Mouse (Mus musculus) cortical plate, adult 2 months (tissue): ENCODE measurements around the gene Ptprm. TPM values are rescaled to one million over a fixed set of nuclear protein-coding genes. Genes with fewer than 3 reads are reported as not detected.

ENCODE experiments used
- H3K27ac ChIP-seq: fragments of 200-500 bp; 2 replicates; pipeline ENCODE4 v1.5.1; 2012; ENCODE audit warnings: low read length, control low read depth, inconsistent platforms; ENCODE audit not compliant: insufficient read depth
- H3K4me1 ChIP-seq: fragments of 200-500 bp; 2 replicates; pipeline ENCODE4 v1.6.1; 2011; ENCODE audit warnings: low read length; ENCODE audit not compliant: control insufficient read depth, insufficient read depth
- H3K4me3 ChIP-seq: fragments of 200-500 bp; 2 replicates; pipeline ENCODE4 v1.5.1; 2011; ENCODE audit warnings: mild to moderate bottlenecking, low read length, control low read depth; ENCODE audit not compliant: insufficient read depth
- CTCF ChIP-seq: fragments of 200-500 bp; IDR thresholded peaks from 2 replicates; pipeline ENCODE4 v1.5.1; 2011; ENCODE audit warnings: mild to moderate bottlenecking, control low read depth, low read length; ENCODE audit not compliant: insufficient read depth; ENCODE audit errors: extremely low read depth
- POLR2A ChIP-seq: fragments of 200-500 bp; IDR thresholded peaks from 2 replicates; pipeline ENCODE4 v1.6.1; 2011; ENCODE audit warnings: mild to moderate bottlenecking, low read length, control low read depth; ENCODE audit not compliant: insufficient read depth; ENCODE audit errors: extremely low read depth
- polyA plus RNA-seq: library from polyadenylated mRNA; depleted of rRNA; stranded (reverse); fragments of >200 nt; gene quantifications from 2 replicates; pipeline ENCODE4 v1.2.3, GENCODE M21; 2012

The Ptprm gene
- polyA plus RNA-seq, 1 experiment: 21.8 TPM

- TF ChIP-seq CTCF: no peak
- TF ChIP-seq POLR2A: no peak
- Histone ChIP-seq H3K4me3 (no peak overlapping the region), H3K4me1 (no peaks in the 10 kb centered on the region), H3K27ac (no peak overlapping the region)
Observed at GRCm38 (mm10) chr17:67242774-67243495, 111.3 kb downstream of the Ptprm start.

GRCm38 (mm10) chr17:67241951-67242773 lies 112.1 kb downstream of the Ptprm start:
- TF ChIP-seq CTCF (no peak), POLR2A (no peak)
- no peak overlapping the region for H3K4me3 ChIP-seq
- H3K27ac ChIP-seq: no peak overlapping the region
- no peaks in the 10 kb centered on the region for H3K4me1 ChIP-seq

GRCm38 (mm10) chr17:67238866-67239265 lies 115.4 kb downstream of the Ptprm start:
- no peak overlapping the region for H3K4me3 ChIP-seq
- no peak overlapping the region for H3K27ac ChIP-seq
- TF ChIP-seq CTCF: no peak
- no peak for TF ChIP-seq POLR2A

GRCm38 (mm10) chr17:67237407-67237806 lies 116.8 kb downstream of the Ptprm start:
- TF ChIP-seq CTCF: no peak
- no peak for TF ChIP-seq POLR2A
- H3K4me1 ChIP-seq: no peaks in the 10 kb centered on the region
- no peak overlapping the region for H3K4me3 ChIP-seq
- H3K27ac ChIP-seq: no peak overlapping the region

More at GRCm38 (mm10) chr17:67238866-67239265, 115.4 kb downstream of the Ptprm start:
- no peaks in the 10 kb centered on the region for H3K4me1 ChIP-seq

- H3K4me3 ChIP-seq: no peak overlapping the region
- no peak for TF ChIP-seq POLR2A
- TF ChIP-seq CTCF: no peak
- H3K27ac ChIP-seq: no peak overlapping the region
- no peaks in the 10 kb centered on the region for H3K4me1 ChIP-seq
Observed at GRCm38 (mm10) chr17:67233063-67233462, 121.2 kb downstream of the Ptprm start.

- no peak for TF ChIP-seq CTCF
- TF ChIP-seq POLR2A: no peak
- H3K27ac ChIP-seq: no peak overlapping the region
Observed at GRCm38 (mm10) chr17:67226991-67227390, 127.3 kb downstream of the Ptprm start.

GRCm38 (mm10) chr17:67215326-67215725 lies 138.9 kb downstream of the Ptprm start:
- no peak for TF ChIP-seq CTCF
- TF ChIP-seq POLR2A: no peak
- Histone ChIP-seq H3K4me3 (no peak overlapping the region), H3K27ac (no peak overlapping the region), H3K4me1 (no peaks in the 10 kb centered on the region)

More at GRCm38 (mm10) chr17:67226991-67227390, 127.3 kb downstream of the Ptprm start:
- peaks cover 1% of the 10 kb centered on the region; the same call in 1 of the 2 replicates for H3K4me1 ChIP-seq
- no peak overlapping the region for H3K4me3 ChIP-seq

- no peak overlapping the region for H3K4me3 ChIP-seq
- no peak for TF ChIP-seq POLR2A
- no peak for TF ChIP-seq CTCF
- no peaks in the 10 kb centered on the region for H3K4me1 ChIP-seq
- H3K27ac ChIP-seq: no peak overlapping the region
Observed at GRCm38 (mm10) chr17:67213711-67214110, 140.5 kb downstream of the Ptprm start.

GRCm38 (mm10) chr17:67209676-67210344 lies 144.4 kb downstream of the Ptprm start:
- Histone ChIP-seq H3K27ac (no peak overlapping the region), H3K4me1 (no peaks in the 10 kb centered on the region), H3K4me3 (no peak overlapping the region)
- TF ChIP-seq POLR2A: no peak
- no peak for TF ChIP-seq CTCF

- H3K4me3 ChIP-seq: no peak overlapping the region
- no peaks in the 10 kb centered on the region for H3K4me1 ChIP-seq
- TF ChIP-seq CTCF: no peak
- no peak for TF ChIP-seq POLR2A
- no peak overlapping the region for H3K27ac ChIP-seq
Observed at GRCm38 (mm10) chr17:67208600-67208999, 145.7 kb downstream of the Ptprm start.

GRCm38 (mm10) chr17:67206984-67207383 lies 147.3 kb downstream of the Ptprm start:
- TF ChIP-seq POLR2A (no peak), CTCF (no peak)
- Histone ChIP-seq H3K27ac (no peak overlapping the region), H3K4me1 (no peaks in the 10 kb centered on the region), H3K4me3 (no peak overlapping the region)
